Mouse (Mus musculus): Measurements from ENCODE around the gene Gm16503.
"Not testable (repeated sequence)": the region's sequence is repeated elsewhere in the genome, so short reads cannot be mapped to it uniquely, and the experiment has no call there.

Gm16503 gene

DNA sequence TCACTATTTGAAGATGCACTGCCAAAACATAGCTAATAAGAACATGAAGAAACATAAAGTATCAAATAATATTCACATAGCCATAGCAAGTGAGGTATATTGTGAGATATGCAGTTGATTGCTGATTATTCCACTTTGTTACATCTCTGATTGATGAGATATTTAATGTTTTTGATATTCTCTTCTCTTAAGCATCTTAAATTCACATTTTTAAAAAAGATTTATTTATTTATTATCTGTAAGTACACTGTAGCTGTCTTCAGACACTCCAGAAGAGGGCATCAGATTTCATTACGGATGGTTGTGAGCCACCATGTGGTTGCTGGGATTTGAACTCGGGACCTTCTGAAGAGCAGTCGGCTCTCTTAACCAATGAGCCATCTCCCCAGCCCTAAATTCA lies at the start of gene Gm16503:
Gm16503 (plus strand) TSS at position 301 of the 400 bp plus-strand sequence.
- not testable (repeated sequence) for DNase-seq

GRCm38 (mm10) chr4:147492117-147492516 lies 47.9 kb upstream of the Gm16503 start, which contains the start of gene Zfp982:
TSS of gene Zfp982 (plus strand) at chr4:147492417.
- not testable (repeated sequence) for DNase-seq

DNA sequence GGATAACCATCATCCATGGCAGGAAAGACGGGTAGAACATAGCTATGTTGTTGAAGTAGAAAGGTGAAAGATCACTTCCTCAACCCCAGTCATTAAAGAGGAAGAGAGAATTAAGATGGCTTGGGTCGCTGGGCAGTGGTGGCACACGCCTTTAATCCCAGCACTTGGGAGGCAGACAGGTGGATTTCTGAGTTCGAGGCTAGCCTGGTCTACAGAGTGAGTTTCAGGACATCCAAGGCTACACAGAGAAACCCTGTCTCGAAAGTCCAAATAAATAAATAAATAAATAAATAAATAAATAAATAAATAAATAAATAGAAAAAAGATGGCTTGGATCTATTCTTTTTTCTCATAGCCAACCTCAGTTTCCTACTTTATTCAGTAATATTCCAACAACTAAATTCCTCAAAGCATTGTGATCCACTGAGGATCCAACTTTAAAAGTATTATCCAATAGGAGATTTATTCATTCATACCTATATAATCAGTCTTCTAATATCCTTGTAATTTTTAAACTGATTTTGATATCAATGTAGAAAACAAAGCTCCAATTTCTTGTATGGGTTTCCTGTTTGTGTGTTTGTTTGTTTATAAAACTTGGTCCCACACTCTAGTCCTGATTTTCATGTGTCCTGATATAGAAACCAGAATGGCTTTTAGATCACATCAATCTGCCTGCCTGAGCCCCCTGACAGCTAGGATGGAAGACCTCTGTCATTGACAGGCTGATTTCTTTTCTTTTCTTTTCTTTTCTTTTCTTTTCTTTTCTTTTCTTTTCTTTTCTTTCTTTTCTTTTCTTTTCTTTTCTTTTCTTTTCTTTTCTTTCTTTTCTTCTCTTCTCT lies 41.0 kb upstream of the Gm16503 start:
- DNase-seq = not testable (repeated sequence)

GRCm38 (mm10) chr4:147509174-147509573 lies 30.8 kb upstream of the Gm16503 start:
- no peak for DNase-seq

DNA sequence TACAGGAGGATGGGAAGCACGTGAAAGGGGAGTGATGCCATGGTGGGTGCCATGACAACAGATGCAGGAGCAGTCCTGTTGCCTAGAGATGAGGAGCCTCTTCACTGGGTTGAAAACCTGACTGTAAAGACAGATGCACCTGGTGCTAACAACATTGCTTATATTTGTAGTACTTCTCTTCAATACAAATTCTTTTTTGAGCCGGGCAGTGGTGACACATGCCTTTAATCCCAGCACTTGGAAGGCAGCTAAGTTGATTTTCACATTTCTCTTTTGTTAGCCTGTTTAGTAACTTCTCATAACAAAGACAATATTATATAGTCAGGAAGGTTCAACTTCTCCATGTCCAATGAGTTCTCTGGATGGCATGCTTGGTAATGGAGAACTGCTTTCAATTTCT lies 21.0 kb upstream of the Gm16503 start:
- DNase-seq = no peak

- DNase-seq = no peak
Observed at GRCm38 (mm10) chr4:147520100-147520499, 19.9 kb upstream of the Gm16503 start.

- no peak for DNase-seq
Observed at GRCm38 (mm10) chr4:147525125-147525524, 14.9 kb upstream of the Gm16503 start.

DNA sequence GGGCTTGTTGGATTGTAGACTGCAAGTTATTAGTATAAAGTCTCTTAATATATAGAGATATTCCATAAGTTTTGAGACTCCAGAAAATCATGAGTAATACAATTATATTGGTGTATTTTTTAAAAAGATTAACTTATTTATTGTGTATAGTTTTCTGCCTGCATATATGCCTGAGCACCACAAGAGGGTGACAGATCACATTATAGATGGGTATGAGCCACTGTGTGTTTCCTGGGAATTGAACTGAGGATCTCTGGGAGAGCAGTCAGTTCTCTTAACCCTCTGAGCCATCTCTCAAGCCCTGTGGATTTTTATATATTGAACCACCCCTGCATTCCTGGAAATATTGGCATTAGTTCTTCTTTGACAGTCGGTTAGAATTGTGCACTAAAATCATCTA lies 9.7 kb upstream of the Gm16503 start:
- no peak for DNase-seq

DNA sequence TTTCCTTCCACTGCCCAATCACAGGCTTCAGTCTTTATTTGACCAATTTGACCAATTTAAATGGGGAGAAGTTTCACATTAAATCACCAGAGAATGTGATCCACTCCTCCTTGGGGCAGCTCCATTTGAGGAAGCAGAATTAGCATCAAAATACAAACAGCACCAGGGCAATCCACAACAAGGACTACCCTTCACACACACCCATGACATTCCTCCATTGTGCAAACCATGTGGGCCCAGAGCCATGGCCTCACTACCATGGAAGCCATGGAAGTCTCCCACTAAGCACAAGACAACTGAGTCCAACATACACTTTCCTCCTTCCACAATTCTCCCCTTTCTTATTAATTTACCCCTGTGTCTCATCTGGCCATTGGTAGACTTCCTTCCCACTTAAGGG lies 4.1 kb upstream of the Gm16503 start:
- DNase-seq = not testable (repeated sequence)

DNA sequence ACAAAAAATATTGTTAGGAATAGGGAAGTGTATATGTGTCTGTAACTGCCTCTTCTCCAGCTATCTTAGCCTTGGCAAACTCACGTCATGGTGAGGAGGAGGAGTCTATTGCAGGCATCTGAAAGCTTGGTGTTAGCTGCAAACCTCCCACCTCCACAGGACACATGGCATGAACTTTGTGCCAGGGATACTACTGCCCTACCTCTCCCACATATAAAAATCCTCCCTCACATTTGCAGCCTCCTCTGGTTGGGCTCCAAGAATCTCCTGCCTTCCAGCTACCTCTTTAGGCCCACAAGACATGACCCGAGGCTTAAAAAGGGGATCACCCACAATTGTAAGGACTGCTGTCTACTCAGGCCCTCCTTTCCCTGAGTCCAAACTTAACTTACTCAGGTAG lies 2.3 kb upstream of the Gm16503 start:
- DNase-seq = no peak

DNA sequence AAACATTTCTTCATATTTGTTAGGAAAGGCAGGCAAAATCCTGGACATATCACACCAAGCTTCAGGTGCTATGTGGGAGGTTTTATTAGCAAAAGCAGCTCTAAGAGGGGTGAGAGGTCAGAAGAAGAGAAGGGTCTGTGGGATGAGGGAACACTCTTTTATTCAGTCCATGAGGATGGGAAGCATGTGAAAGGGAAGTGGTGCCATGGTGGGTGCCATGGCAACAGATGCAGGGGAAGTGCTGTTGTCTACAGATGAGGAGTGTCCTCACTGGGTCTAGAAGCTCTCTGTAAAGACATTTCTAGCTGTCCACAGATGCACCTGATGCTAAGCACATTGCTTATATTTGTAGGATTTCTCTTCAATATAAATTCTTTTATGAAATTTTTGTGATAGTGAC lies 1.1 kb downstream of the Gm16503 start:
- DNase-seq = no peak

- DNase-seq = not testable (repeated sequence)
Observed at GRCm38 (mm10) chr4:147553071-147553470, 13.1 kb downstream of the Gm16503 start, which contains the start of gene Zfp985. TSS of gene Zfp985 (plus strand) at chr4:147553277.

DNA sequence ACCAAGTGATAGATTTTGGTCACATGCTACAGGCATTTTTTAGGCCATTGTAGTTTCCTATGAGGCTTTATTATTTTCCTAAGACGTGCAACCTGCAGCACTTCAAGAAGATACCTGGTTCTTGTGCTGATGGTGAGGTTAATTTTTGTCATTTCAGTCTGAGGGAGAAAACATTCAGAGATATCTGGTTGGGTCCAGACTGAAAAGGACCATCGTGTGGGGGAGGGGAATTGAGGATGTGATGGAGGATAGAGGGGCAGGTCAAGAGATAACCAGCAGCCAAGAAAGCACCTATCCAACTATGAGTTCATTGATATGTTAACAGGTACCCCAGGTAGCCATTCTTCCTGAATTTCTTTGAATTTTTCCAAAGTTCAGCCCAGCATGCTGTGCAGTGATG lies 14.3 kb downstream of the Gm16503 start:
- not testable (repeated sequence) for DNase-seq

DNA sequence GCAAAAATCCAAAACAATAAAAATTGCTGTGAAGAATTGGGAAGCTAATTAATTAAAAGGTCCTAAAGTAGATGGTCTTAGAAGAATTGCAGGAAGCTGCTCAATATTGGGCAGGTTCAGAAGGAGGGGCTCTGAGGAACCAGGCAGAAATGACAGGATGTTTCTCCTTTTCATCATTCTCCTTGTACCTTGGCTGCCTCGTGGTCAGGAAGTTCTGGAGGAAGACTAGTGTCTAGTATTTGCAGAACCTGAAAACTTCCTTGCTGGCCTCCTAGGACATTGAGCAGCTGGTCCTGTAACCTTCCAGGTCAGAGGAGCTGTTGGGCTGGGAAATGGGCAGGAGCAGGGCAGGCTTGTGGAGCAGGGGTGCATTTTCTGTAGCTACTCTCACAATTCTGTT lies 16.9 kb downstream of the Gm16503 start:
- not testable (repeated sequence) for DNase-seq

GRCm38 (mm10) chr4:147558011-147558410 lies 18.0 kb downstream of the Gm16503 start:
- not testable (repeated sequence) for DNase-seq

GRCm38 (mm10) chr4:147559096-147559495 lies 19.1 kb downstream of the Gm16503 start:
- not testable (repeated sequence) for DNase-seq

DNA sequence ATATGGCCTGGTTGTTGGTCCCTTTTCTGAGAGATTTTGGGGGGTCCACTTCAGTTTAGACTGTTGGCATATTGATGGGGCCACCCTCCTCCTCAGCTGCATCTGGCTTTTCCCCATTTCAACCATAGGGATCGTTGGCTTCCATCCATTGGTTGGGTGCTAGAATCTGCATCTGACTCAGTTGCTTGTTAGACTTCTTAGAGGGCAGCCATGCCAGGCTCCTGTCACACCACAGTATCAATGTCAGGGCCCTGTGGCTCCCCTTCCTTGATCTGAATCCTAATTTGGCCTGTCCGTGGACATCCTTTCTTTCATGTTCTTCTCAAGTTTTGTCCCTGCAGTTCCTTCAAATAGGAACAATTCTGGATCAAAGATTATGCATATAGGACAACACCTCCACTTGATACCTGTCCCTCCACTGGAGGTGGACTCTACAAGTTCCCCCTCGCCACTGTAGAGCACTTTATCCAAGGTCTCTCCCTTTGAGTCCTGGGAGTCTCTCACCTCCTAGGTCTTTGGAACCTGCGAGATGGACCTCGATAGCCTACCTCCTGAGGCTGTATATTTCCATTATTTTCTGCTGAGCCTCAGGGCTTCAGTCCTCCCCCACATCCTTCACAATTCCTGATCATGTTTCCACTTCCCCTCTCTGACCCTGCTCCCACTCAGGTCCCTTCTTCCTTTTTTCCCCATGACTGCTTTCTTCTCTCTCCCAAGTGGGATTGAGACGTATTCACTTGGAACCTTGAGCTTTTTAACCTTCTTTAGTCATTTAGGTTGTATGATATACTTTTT lies 25.6 kb downstream of the Gm16503 start:
- no peak for DNase-seq

- not testable (repeated sequence) for DNase-seq
Observed at GRCm38 (mm10) chr4:147571156-147571555, 31.1 kb downstream of the Gm16503 start.

DNA sequence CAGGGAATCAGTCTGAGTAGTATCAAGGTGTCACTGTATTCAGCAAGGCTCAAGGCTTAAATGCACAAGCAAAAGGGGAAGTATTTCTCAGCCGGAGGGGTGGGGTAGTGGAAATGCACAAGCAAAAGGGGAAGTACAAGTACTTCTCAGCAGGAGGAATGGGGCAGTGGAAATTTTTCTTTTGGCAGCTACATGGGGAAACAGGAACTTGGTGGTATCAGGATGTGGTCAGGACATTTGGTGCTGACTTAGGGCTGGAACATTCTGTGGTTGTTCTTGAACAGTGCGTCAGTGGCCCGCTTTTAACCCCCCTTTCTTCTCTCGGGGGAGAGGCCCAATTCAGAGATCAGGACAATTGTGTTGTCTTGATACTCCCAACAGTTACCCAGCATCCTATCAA lies 39.4 kb downstream of the Gm16503 start:
- DNase-seq = not testable (repeated sequence)

- no peak for DNase-seq
Observed at GRCm38 (mm10) chr4:147586511-147587473, 46.8 kb downstream of the Gm16503 start.

Measured in cerebellum, postnatal 36 days (tissue).